Mouse (Mus musculus) testis, adult 2 months (tissue): ENCODE data around the gene Mfsd4a. TPM values are rescaled to one million over a fixed set of nuclear protein-coding genes. Genes with fewer than 3 reads are reported as not detected.

ENCODE experiments used
- H3K27ac ChIP-seq: fragments of 200-500 bp; 2 replicates; pipeline ENCODE4 v1.5.1; 2012; ENCODE audit warnings: low read depth, low read length; ENCODE audit not compliant: control insufficient read depth, insufficient read depth
- H3K27me3 ChIP-seq: fragments of 200-500 bp; 2 replicates; pipeline ENCODE4 v1.6.1; 2012; ENCODE audit warnings: mild to moderate bottlenecking, low read length, moderate library complexity; ENCODE audit not compliant: control insufficient read depth, insufficient read depth
- H3K36me3 ChIP-seq: fragments of 200-500 bp; 2 replicates; pipeline ENCODE4 v1.6.1; 2012; ENCODE audit warnings: mild to moderate bottlenecking, low read length; ENCODE audit not compliant: control insufficient read depth, insufficient read depth
- H3K4me1 ChIP-seq: fragments of 200-500 bp; 2 replicates; pipeline ENCODE4 v1.6.1; 2012; ENCODE audit warnings: low read length; ENCODE audit not compliant: control insufficient read depth, insufficient read depth
- H3K4me3 ChIP-seq: fragments of 200-500 bp; 2 replicates; pipeline ENCODE4 v1.5.1; 2012; ENCODE audit warnings: low read depth, mild to moderate bottlenecking, low read length, moderate library complexity, mixed read lengths; ENCODE audit not compliant: control insufficient read depth
- CTCF ChIP-seq: fragments of 200-500 bp; IDR thresholded peaks from 2 replicates; pipeline ENCODE4 v1.5.1; 2012; ENCODE audit warnings: low read depth, mild to moderate bottlenecking, inconsistent platforms, low read length, moderate library complexity; ENCODE audit not compliant: control insufficient read depth, insufficient read depth, insufficient replicate concordance
- POLR2A ChIP-seq: fragments of 200-500 bp; IDR thresholded peaks from 2 replicates; pipeline ENCODE4 v1.6.1; 2012; ENCODE audit warnings: low read depth, mild to moderate bottlenecking, inconsistent platforms, low read length, moderate library complexity; ENCODE audit not compliant: control insufficient read depth
- polyA plus RNA-seq: library from polyadenylated mRNA; depleted of rRNA; stranded (reverse); fragments of >200 nt; gene quantifications from 2 replicates; pipeline ENCODE4 v1.2.3, GENCODE M21; 2012

Gene Mfsd4a
- polyA plus RNA-seq, 1 experiment = 0.31 TPM

- TF ChIP-seq POLR2A = no peak
- TF ChIP-seq CTCF = no peak
- H3K36me3 ChIP-seq = no peaks in the 10 kb centered on the region
These were observed 34.3 kb upstream of the Mfsd4a start for GRCm38 (mm10) chr1:132101953-132102697.

GRCm38 (mm10) chr1:132099775-132100174 lies 31.9 kb upstream of the Mfsd4a start:
- H3K27ac ChIP-seq = no peak overlapping the region
- no peaks in the 10 kb centered on the region for H3K36me3 ChIP-seq
- no peaks in the 10 kb centered on the region for H3K27me3 ChIP-seq
- TF ChIP-seq CTCF (no peak), POLR2A (no peak)
- no peak overlapping the region for H3K4me3 ChIP-seq
- H3K4me1 ChIP-seq = peaks cover 5% of the 10 kb centered on the region

More at GRCm38 (mm10) chr1:132101953-132102697, 34.3 kb upstream of the Mfsd4a start:
- no peak overlapping the region for H3K27ac ChIP-seq
- H3K27me3 ChIP-seq = no peaks in the 10 kb centered on the region
- no peak overlapping the region for H3K4me3 ChIP-seq
- H3K4me1 ChIP-seq = peaks cover 5% of the 10 kb centered on the region

- Histone ChIP-seq H3K36me3 (no peaks in the 10 kb centered on the region), H3K4me1 (no peaks in the 10 kb centered on the region; the same call in 1 of the 2 replicates), H3K27me3 (no peaks in the 10 kb centered on the region), H3K27ac (no peak overlapping the region), H3K4me3 (no peak overlapping the region)
- TF ChIP-seq CTCF (no peak), POLR2A (no peak)
These were observed 31.2 kb upstream of the Mfsd4a start for GRCm38 (mm10) chr1:132099016-132099415.

GRCm38 (mm10) chr1:132098076-132098475 lies 30.2 kb upstream of the Mfsd4a start:
- Histone ChIP-seq H3K27me3 (no peaks in the 10 kb centered on the region), H3K36me3 (no peaks in the 10 kb centered on the region), H3K4me1 (no peaks in the 10 kb centered on the region), H3K27ac (no peak overlapping the region), H3K4me3 (no peak overlapping the region)
- TF ChIP-seq POLR2A (no peak), CTCF (no peak)

GRCm38 (mm10) chr1:132095356-132096004 lies 27.6 kb upstream of the Mfsd4a start:
- no peak overlapping the region for H3K27ac ChIP-seq

GRCm38 (mm10) chr1:132093269-132093668 lies 25.4 kb upstream of the Mfsd4a start:
- no peak overlapping the region for H3K27ac ChIP-seq
- H3K27me3 ChIP-seq = no peaks in the 10 kb centered on the region
- TF ChIP-seq CTCF (no peak), POLR2A (no peak)
- no peaks in the 10 kb centered on the region for H3K4me1 ChIP-seq
- H3K36me3 ChIP-seq = no peaks in the 10 kb centered on the region
- no peak overlapping the region for H3K4me3 ChIP-seq

More at GRCm38 (mm10) chr1:132095356-132096004, 27.6 kb upstream of the Mfsd4a start:
- TF ChIP-seq POLR2A = no peak
- TF ChIP-seq CTCF = no peak
- no peaks in the 10 kb centered on the region for H3K27me3 ChIP-seq
- no peaks in the 10 kb centered on the region for H3K4me1 ChIP-seq
- H3K36me3 ChIP-seq = no peaks in the 10 kb centered on the region
- no peak overlapping the region for H3K4me3 ChIP-seq

- no peak overlapping the region for H3K4me3 ChIP-seq
- TF ChIP-seq CTCF (no peak), POLR2A (no peak)
- no peaks in the 10 kb centered on the region for H3K27me3 ChIP-seq
- no peaks in the 10 kb centered on the region for H3K4me1 ChIP-seq
- H3K27ac ChIP-seq = no peak overlapping the region
- H3K36me3 ChIP-seq = no peaks in the 10 kb centered on the region
These were observed 22.4 kb upstream of the Mfsd4a start for GRCm38 (mm10) chr1:132090266-132090665.
